Mouse (Mus musculus): ENCODE measurements around the gene Hivep1.

- TF ChIP-seq POLR2A (IDR thresholded peaks at IDR 0.05; ENCODE audit: extremely low read depth, insufficient read depth, low read length) (no peak), CTCF (IDR thresholded peaks at IDR 0.05; ENCODE audit: low read depth, low read length) (no peak)
Observed at GRCm38 (mm10) chr13:42195671-42196070, 143.8 kb downstream of the Hivep1 start.
